Mouse (Mus musculus) layer of hippocampus, postnatal 10 days (tissue): Measurements from ENCODE around the gene Arhgap6. TPM values are rescaled to one million over a fixed set of nuclear protein-coding genes. Genes with fewer than 3 reads are reported as not detected.
A peak's percentile ranks its signal among the peaks of the same experiment; 100 is the strongest.

Experiments used
- DNase-seq, 2 experiments: peaks; one replicate each; pipeline ENCODE4 v3.0.0; 2021; ENCODE audit warnings: low spot score in 2 of 2
- total RNA-seq, 2 experiments: library from RNA; stranded (reverse); gene quantifications; 2 replicates each; pipeline ENCODE4 v1.2.3; 2021

The Arhgap6 gene
- total RNA-seq, 2 experiments from 2014 or later = 1.8 to 2.6 TPM

GRCm38 (mm10) chrX:169110031-169110430 lies 315.1 kb downstream of the Arhgap6 start:
- DNase-seq = no peak

GRCm38 (mm10) chrX:169112662-169113061 lies 317.8 kb downstream of the Arhgap6 start:
- no peak for DNase-seq

- DNase-seq = no peak
Observed at GRCm38 (mm10) chrX:169123115-169123772, 328.3 kb downstream of the Arhgap6 start.

- DNase-seq = no peak
Observed at GRCm38 (mm10) chrX:169123773-169124151, 328.9 kb downstream of the Arhgap6 start.

GRCm38 (mm10) chrX:169139758-169140157 lies 344.9 kb downstream of the Arhgap6 start:
- no peak for DNase-seq

GRCm38 (mm10) chrX:169140467-169140866 lies 345.6 kb downstream of the Arhgap6 start:
- DNase-seq = no peak

- no peak for DNase-seq
Observed at GRCm38 (mm10) chrX:169153805-169154204, 358.9 kb downstream of the Arhgap6 start.

- DNase-seq = no peak
Observed at GRCm38 (mm10) chrX:169158385-169158784, 363.5 kb downstream of the Arhgap6 start.

GRCm38 (mm10) chrX:169170981-169171380 lies 376.1 kb downstream of the Arhgap6 start:
- DNase-seq = no peak

GRCm38 (mm10) chrX:169173796-169174195 lies 378.9 kb downstream of the Arhgap6 start:
- DNase-seq = no peak

- no peak for DNase-seq
Observed at GRCm38 (mm10) chrX:169178634-169179033, 383.7 kb downstream of the Arhgap6 start.

- DNase-seq = no peak
Observed at GRCm38 (mm10) chrX:169187100-169187499, 392.2 kb downstream of the Arhgap6 start, which contains the start of gene Amelx. TSS of gene Amelx (minus strand) at chrX:169187200.

- DNase-seq = no peak
Observed at GRCm38 (mm10) chrX:169210019-169210418, 415.1 kb downstream of the Arhgap6 start.

- DNase-seq = no peak
Observed at GRCm38 (mm10) chrX:169220064-169220463, 425.2 kb downstream of the Arhgap6 start.

- DNase-seq = no peak
Observed at GRCm38 (mm10) chrX:169222357-169223062, 427.6 kb downstream of the Arhgap6 start.

GRCm38 (mm10) chrX:169255915-169256314 lies 461.0 kb downstream of the Arhgap6 start:
- DNase-seq = no peak

- no peak for DNase-seq
Observed at GRCm38 (mm10) chrX:169256741-169257140, 461.8 kb downstream of the Arhgap6 start.

- no peak for DNase-seq
Observed at GRCm38 (mm10) chrX:169261034-169261433, 466.1 kb downstream of the Arhgap6 start.

GRCm38 (mm10) chrX:169262212-169262611 lies 467.3 kb downstream of the Arhgap6 start:
- DNase-seq = no peak

- no peak for DNase-seq
Observed at GRCm38 (mm10) chrX:169263433-169264172, 468.7 kb downstream of the Arhgap6 start.

GRCm38 (mm10) chrX:169299579-169299978 lies 504.7 kb downstream of the Arhgap6 start:
- peak in 1 of 2 experiments; percentile 12 for DNase-seq
